Mouse (Mus musculus) spleen, postnatal 36 days (tissue): Measurements from ENCODE around the gene Clec3b.
A peak's percentile ranks its signal among the peaks of the same experiment; 100 is the strongest.

Experiments used
- DNase-seq, 2 experiments: peaks; one replicate each; pipeline ENCODE4 v3.0.0; 2022; ENCODE audit warnings: low spot score in 2 of 2, mixed read lengths in 1 of 2

Clec3b gene

GRCm38 (mm10) chr9:123150241-123151020 is at the start of gene Clec3b:
TSS of gene Clec3b (plus strand) at chr9:123150946.
- no peak for DNase-seq

DNA sequence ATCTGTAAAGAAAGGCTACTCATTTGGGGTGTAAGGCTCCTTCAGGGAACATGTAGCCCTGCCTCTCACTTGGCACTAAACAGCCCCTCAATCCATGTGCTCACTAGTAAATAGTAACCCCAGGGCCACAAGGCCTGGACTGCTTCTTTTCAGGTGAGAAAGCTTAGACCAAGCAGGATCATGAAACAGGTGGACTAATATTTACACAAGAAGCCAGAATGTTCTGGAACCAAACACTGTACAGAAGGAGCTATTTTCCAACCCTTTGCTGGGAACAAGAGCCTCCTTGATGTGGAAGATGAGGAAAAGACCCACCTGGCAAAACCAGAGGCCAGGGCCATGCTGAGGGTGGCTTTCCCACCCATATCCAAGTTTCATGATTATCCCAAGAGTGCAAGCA is 47.3 kb upstream of the Clec3b start:
- DNase-seq: no peak

- no peak for DNase-seq
Observed at GRCm38 (mm10) chr9:123104362-123104761, 46.4 kb upstream of the Clec3b start.

DNA sequence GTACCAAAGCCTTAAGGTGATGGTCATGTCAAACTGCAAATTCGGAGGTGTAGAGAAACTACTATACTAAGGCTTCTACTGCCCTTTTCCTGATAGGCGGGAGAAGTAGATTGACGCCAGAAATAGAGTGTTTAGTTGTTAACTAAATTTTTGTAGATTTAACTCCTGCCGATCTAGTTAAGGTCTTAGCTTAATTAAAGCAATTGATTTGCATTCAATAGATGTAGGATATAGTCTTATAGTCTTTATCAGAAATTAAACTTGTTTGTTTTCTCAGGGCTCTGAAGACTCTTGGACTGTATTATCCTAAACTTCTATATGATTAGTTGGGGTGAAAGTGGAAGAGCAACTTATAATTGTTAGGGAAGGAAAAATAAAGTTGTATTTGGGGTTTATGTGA is 43.6 kb upstream of the Clec3b start:
- DNase-seq: no peak

DNA sequence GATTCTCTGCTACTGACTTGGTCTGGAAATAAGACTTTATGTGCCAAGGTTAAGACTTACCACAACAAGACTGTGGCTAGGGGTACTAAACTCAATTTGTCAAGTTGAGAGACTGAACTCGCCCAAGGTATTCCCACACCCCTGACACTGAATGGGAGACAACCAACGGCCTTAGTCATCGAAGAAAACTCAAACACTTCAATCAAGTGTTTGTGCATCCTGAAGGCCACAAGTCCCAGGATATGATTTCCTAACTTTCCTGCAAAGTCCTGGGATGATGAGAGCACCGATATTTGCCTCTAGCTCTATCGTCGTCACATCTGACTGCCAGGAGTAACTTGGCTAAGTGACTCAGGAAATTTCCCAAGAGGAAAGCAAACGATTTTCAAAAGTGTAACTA is 41.6 kb upstream of the Clec3b start:
- no peak for DNase-seq

DNA sequence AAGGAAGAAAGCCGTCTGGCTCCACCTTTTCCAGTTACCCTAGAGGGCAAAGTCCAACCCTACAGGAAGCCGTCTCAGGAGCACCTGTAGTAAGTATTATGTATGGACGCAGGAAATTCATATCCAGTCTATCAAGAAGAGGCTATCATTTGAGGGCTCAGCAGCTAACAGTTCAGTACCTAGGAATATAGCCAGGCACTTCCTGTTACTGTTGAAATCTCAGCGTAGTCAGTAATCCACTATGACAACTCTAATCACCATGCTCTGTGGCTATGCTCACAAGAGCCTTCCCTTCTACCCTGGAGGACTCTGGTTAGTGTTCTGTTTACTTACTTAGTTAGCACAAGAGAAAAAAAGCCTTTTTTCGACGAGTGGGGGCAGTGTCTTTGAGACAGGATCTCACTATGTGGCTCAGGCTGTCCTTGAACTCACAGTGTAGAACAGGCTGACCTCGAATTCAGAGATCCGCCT is 39.0 kb upstream of the Clec3b start:
- no peak for DNase-seq

DNA sequence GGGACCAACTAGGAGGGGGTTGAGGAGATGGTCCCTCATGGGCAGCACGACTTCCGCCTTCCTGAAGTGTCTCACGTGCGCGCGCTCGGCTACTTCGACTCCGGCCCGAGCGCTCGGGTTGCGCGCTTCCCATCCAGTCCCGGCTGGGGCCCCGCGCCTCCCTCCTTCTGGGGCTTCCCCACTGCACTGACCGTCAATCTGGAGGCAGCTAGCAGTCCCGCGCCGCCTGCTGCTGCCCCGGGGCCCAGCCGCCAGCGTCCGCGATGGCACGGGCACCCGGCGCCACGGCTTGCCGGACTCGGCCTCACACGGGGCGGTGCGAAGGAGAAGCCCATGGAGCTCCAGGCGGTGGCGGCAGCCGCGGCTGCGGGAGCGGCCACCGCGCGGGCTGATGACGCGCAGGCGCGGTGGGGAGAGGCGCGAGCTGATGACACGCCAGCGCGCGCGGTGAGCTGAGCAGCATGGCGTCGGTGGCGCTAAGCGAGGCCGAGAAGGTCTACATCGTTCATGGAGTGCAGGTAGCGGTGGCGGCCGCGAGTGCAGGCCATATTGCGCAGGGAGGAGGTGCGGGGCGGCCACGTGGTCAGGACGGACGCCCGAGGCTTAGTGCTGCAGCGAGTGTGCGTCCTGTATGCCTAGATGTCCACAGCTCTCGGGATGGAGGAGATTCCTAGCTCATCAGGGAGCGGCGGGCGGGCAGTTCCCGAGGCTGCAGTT is 37.8 kb upstream of the Clec3b start, which contains the start of the genes Zdhhc3 and Exosc7:
Zdhhc3 (minus strand) TSS at position 401 of the 717 bp plus-strand sequence.
Exosc7 (plus strand) TSS at position 411 of the 717 bp plus-strand sequence.
- DNase-seq: peak; percentile 79 to 82

- no peak for DNase-seq
Observed at GRCm38 (mm10) chr9:123113931-123114330, 36.8 kb upstream of the Clec3b start.

- no peak for DNase-seq
Observed at GRCm38 (mm10) chr9:123115566-123115965, 35.2 kb upstream of the Clec3b start.

DNA sequence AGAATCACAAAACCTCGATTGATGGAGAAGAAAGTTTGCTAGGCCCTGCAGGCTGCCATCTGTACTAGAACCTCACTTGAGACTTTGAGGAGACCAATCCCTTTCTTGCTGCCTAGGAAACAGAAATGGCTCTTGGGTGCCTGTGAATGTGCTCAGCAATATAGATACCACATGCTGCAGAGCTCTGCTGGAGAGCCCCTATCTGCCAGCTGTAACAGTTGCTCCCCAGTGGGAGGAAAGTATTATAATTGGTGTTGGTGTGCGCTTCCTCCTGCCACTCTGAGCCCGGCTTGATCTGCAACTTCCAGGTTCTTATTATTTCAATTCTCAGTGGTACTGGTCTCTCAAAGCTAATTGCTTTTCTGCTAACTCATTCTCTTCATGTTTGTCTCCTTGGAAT is 27.7 kb upstream of the Clec3b start:
- no peak for DNase-seq

GRCm38 (mm10) chr9:123123571-123124412 is 27.0 kb upstream of the Clec3b start:
- peak in 1 of 2 experiments; percentile 24 for DNase-seq

- DNase-seq: no peak
Observed at GRCm38 (mm10) chr9:123124413-123124981, 26.2 kb upstream of the Clec3b start.

GRCm38 (mm10) chr9:123127663-123128062 is 23.1 kb upstream of the Clec3b start:
- no peak for DNase-seq

GRCm38 (mm10) chr9:123132994-123133393 is 17.8 kb upstream of the Clec3b start:
- DNase-seq: no peak

GRCm38 (mm10) chr9:123136953-123137682 is 13.6 kb upstream of the Clec3b start:
- no peak for DNase-seq

GRCm38 (mm10) chr9:123138891-123139474 is 11.8 kb upstream of the Clec3b start:
- no peak for DNase-seq

DNA sequence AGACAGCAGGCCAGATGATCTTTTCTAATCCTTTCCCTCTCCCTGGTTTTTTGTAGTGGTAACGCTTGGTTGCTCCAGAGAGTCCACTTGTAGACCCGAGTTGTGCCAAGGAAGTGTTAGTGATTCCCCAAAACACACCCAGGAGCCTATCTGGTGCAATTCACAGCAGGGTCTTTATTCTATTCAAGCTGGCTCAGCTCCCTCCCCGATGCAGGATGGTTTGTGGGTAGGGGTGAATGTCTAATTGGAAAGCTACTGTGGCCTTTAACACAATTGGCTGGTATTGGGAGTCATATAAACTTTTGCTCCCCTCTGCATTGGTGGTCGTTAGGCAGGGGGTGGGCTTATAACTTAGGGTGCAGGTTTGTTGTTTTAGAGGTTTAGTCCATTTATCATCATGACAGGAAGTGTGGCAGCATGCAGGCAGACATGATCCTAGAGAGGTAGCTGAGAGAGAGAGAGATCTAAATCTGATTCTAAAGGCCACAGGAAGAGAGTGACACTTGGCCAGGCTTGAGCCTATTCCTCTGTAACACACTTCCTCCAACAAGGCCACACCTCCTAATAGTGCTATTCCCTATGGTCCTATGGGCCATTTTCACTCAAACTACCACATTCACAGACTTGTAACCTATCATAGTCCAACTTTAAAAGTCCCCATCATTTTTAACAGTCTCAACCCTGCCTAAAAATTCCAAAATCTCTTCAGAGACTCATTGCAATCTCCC is 10.7 kb upstream of the Clec3b start:
- no peak for DNase-seq

GRCm38 (mm10) chr9:123148430-123148829 is 2.3 kb upstream of the Clec3b start:
- no peak for DNase-seq

- no peak for DNase-seq
Observed at GRCm38 (mm10) chr9:123151561-123151960, 815 bp downstream of the Clec3b start.

- peak in 1 of 2 experiments; percentile 10 for DNase-seq
Observed at GRCm38 (mm10) chr9:123152026-123152425, 1.3 kb downstream of the Clec3b start.
